Comparison of ENCODE assay signal across 10 mouse cellular contexts in the genomic region with DNA sequence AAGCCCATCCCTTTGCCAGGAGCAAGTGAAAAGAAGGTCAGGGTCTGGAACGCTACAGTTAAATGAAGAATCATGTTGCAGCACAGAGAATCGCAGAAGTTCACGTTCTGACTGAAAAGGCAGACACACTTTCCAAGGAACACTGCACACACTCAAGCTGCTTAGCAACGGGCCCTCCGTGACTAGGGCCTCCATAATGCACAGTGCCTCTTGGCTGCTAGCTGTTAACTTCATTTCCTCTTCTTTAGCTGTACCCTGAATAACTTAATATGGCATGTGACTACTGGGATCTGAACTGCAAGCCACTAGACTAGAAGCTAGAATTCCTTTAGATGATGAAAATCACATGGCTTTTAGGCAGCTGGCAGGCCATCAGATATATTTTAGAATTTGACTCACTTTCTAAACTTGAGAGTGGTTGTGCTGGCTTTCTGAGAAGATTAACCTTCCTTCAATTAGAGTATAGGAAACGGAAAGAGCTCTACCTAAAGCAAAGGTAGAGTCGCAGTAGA. TPM values are rescaled to one million over a fixed set of nuclear protein-coding genes. Genes with fewer than 3 reads are reported as not detected.
DNase-seq lines count a peak whose midpoint lies in the region; ATAC-seq and TF ChIP-seq lines count a peak whose summit lies in the region.
"Had no signal": no experiment of that assay in that cellular context is flagged by ENCODE, and none has a peak within 500 bp of the region (broad histone marks: within the 10 kb centered on the region; RNA-seq: fewer than 3 reads in every experiment).

No protein-coding gene starts in this region.

- no peaks in the 10 kb centered on the region for H3K27me3 ChIP-seq in heart, embryonic 10.5 days (ENCODE audit: insufficient read depth, poor library complexity, severe bottlenecking)
- H3K27me3 ChIP-seq in neural tube, embryonic 13.5 days, result no peaks in the 10 kb centered on the region
- no peaks in the 10 kb centered on the region for H3K27me3 ChIP-seq in hindbrain, postnatal 0 days (ENCODE audit: insufficient read depth, low read length)
- H3K27me3 ChIP-seq in neural tube, embryonic 15.5 days (replicated peaks), result no peaks in the 10 kb centered on the region
- H3K27me3 ChIP-seq: embryonic facial prominence, embryonic 15.5 days had no signal

- ATAC-seq in neural tube, embryonic 13.5 days (ENCODE audit: low read depth), result peak; percentile 65
- peak; percentile 84 for ATAC-seq in hindbrain, postnatal 0 days
- peak; percentile 76 for ATAC-seq in neural tube, embryonic 15.5 days (ENCODE audit: low FRiP score)

- no peaks in the 10 kb centered on the region for H3K9me3 ChIP-seq in heart, embryonic 10.5 days
- no peaks in the 10 kb centered on the region for H3K9me3 ChIP-seq in neural tube, embryonic 13.5 days
- H3K9me3 ChIP-seq in hindbrain, postnatal 0 days (ENCODE audit: low read length), result no peaks in the 10 kb centered on the region
- H3K9me3 ChIP-seq in neural tube, embryonic 15.5 days (replicated peaks), result no peaks in the 10 kb centered on the region
- H3K9me3 ChIP-seq: embryonic facial prominence, embryonic 15.5 days had no signal

- intact Hi-C loops in heart, postnatal 14 days (cut with DNase I), result no loop called here
- intact Hi-C loops in left cerebral cortex, postnatal 36 days (cut with DNase I), result no loop called here

- H3K36me3 ChIP-seq in heart, embryonic 10.5 days, result peaks cover 56% of the 10 kb centered on the region
- H3K36me3 ChIP-seq in neural tube, embryonic 13.5 days, result 0 out of 2 replicates have a peak, but pooled peaks cover 3% of the 10 kb centered on the region
- H3K36me3 ChIP-seq in hindbrain, postnatal 0 days (ENCODE audit: insufficient read depth, low read length), result peaks cover 6% of the 10 kb centered on the region; the same call in 1 of the 2 replicates
- peaks cover 9% of the 10 kb centered on the region; the same call in 1 of the 2 replicates for H3K36me3 ChIP-seq in neural tube, embryonic 15.5 days

- peak overlapping the region; percentile 84 for H3K27ac ChIP-seq in heart, embryonic 10.5 days
- no peak overlapping the region for H3K27ac ChIP-seq in neural tube, embryonic 13.5 days (replicated peaks)
- no peak overlapping the region for H3K27ac ChIP-seq in hindbrain, postnatal 0 days
- H3K27ac ChIP-seq in neural tube, embryonic 15.5 days (replicated peaks), result no peak overlapping the region
- H3K27ac ChIP-seq: embryonic facial prominence, embryonic 15.5 days had no signal

- peaks cover 68% of the 10 kb centered on the region for H3K4me1 ChIP-seq in heart, embryonic 10.5 days
- no peaks in the 10 kb centered on the region for H3K4me1 ChIP-seq in neural tube, embryonic 13.5 days (replicated peaks)
- H3K4me1 ChIP-seq in hindbrain, postnatal 0 days (ENCODE audit: insufficient read depth, low read length), result no peaks in the 10 kb centered on the region
- H3K4me1 ChIP-seq in neural tube, embryonic 15.5 days, result no peaks in the 10 kb centered on the region; the same call in 1 of the 2 replicates
- H3K4me1 ChIP-seq: embryonic facial prominence, embryonic 15.5 days had no signal

- H3K4me3 ChIP-seq in heart, embryonic 10.5 days, result peak overlapping the region; percentile 15; the same call in 1 of the 2 replicates
- no peak overlapping the region for H3K4me3 ChIP-seq in neural tube, embryonic 13.5 days
- H3K4me3 ChIP-seq in hindbrain, postnatal 0 days (ENCODE audit: low read length), result no peak overlapping the region
- no peak overlapping the region for H3K4me3 ChIP-seq in neural tube, embryonic 15.5 days (replicated peaks)
- H3K4me3 ChIP-seq: embryonic facial prominence, embryonic 15.5 days had no signal

- WGBS in heart, embryonic 10.5 days, result 51% methylated on average over 7 of the region's 7 CpGs
- 73% methylated on average over 7 of the region's 7 CpGs for WGBS in neural tube, embryonic 13.5 days
- WGBS in hindbrain, postnatal 0 days, result 48% methylated on average over 7 of the region's 7 CpGs
- 65% methylated on average over 7 of the region's 7 CpGs for WGBS in neural tube, embryonic 15.5 days

- no peak overlapping the region for H3K9ac ChIP-seq in neural tube, embryonic 13.5 days
- no peak overlapping the region for H3K9ac ChIP-seq in hindbrain, postnatal 0 days (replicated peaks; ENCODE audit: low read length)
- no peak overlapping the region for H3K9ac ChIP-seq in neural tube, embryonic 15.5 days (replicated peaks)
- H3K9ac ChIP-seq: embryonic facial prominence, embryonic 15.5 days had no signal

- no peak for TF ChIP-seq CTCF in hindbrain, postnatal 0 days (IDR thresholded peaks at IDR 0.05; ENCODE audit: low read depth)

- DNase-seq in heart, embryonic 10.5 days (ENCODE audit: low spot score), result no peak
- DNase-seq in heart, postnatal 14 days, result no peak
- DNase-seq in neural tube, embryonic 10.5 days (ENCODE audit: extremely low spot score, low spot score), result no peak
- DNase-seq in hindbrain, postnatal 0 days (ENCODE audit: low spot score), result peak; percentile 27
- DNase-seq in spleen, adult 18-20 months, result no peak
- DNase-seq in left cerebral cortex, postnatal 36 days (ENCODE audit: low spot score in 2 of 2), result no peak
- DNase-seq: kidney, postnatal 25 days had no signal

- no peak overlapping the region for H3K4me2 ChIP-seq in neural tube, embryonic 13.5 days
- H3K4me2 ChIP-seq in hindbrain, postnatal 0 days (ENCODE audit: low read depth, low read length), result no peak overlapping the region
- H3K4me2 ChIP-seq in neural tube, embryonic 15.5 days, result no peak overlapping the region
- H3K4me2 ChIP-seq: embryonic facial prominence, embryonic 15.5 days had no signal

RNA-seq across cellular contexts. Expression of a gene that starts 8.2 kb away (rescaled TPM):
- 444 and 807 TPM in 2 replicates for polyA plus RNA-seq in heart, embryonic 10.5 days (2016; fragmentation: Nextera tagmentation; extraction: Ambion mirVana)
- total RNA-seq in heart, postnatal 14 days (2021), result 100 to 1,000 TPM; 135 to 136 TPM
- 39.8 and 42.3 TPM in 2 replicates for polyA plus RNA-seq in neural tube, embryonic 13.5 days (2015; fragmentation: Nextera tagmentation; extraction: Ambion mirVana)
- total RNA-seq in hindbrain, postnatal 0 days (2014; rRNA removed), result 39.9 and 41.0 TPM in 2 replicates
- 84.9 and 87.7 TPM in 2 replicates for polyA plus RNA-seq in hindbrain, postnatal 0 days (2015; fragmentation: Nextera tagmentation; extraction: Ambion mirVana)
- polyA plus RNA-seq in neural tube, embryonic 15.5 days (2015; fragmentation: Nextera tagmentation; extraction: Ambion mirVana), result 80.6 and 84.9 TPM in 2 replicates
- 10 to 100 TPM; 29.1 to 32.9 TPM for total RNA-seq in left cerebral cortex, postnatal 36 days (2021)
